Mouse (Mus musculus) heart, adult 2 months (tissue): Measurements from ENCODE around the gene E2f1. TPM values are rescaled to one million over a fixed set of nuclear protein-coding genes. Genes with fewer than 3 reads are reported as not detected.
A peak's percentile ranks its signal among the peaks of the same experiment; 100 is the strongest.

Source experiments
- DNase-seq, 2 experiments: peaks; one replicate each; pipeline ENCODE4 v3.0.0; 2021
- H3K27ac ChIP-seq: fragments of 200-600 bp; 2 replicates; pipeline ENCODE4 v1.8.1; 2022
- H3K27me3 ChIP-seq: fragments of 200-500 bp; 2 replicates; pipeline ENCODE4 v1.6.1; 2012; ENCODE audit warnings: mild to moderate bottlenecking, low read length, inconsistent platforms, mixed read lengths; ENCODE audit not compliant: control insufficient read depth, insufficient read depth
- H3K36me3 ChIP-seq: fragments of 200-500 bp; 2 replicates; pipeline ENCODE4 v1.6.1; 2012; ENCODE audit warnings: low read length, inconsistent platforms; ENCODE audit not compliant: control insufficient read depth, insufficient read depth
- H3K4me1 ChIP-seq: fragments of 200-500 bp; 2 replicates; pipeline ENCODE4 v1.6.1; 2011; ENCODE audit warnings: low read length; ENCODE audit not compliant: control insufficient read depth, insufficient read depth
- H3K4me3 ChIP-seq: fragments of 200-600 bp; 2 replicates; pipeline ENCODE4 v1.8.1; 2022
- H3K79me2 ChIP-seq: fragments of 200-500 bp; replicated peaks from 2 replicates; pipeline ENCODE4 v1.6.1; 2012; ENCODE audit warnings: mild to moderate bottlenecking, inconsistent platforms, low read length, moderate library complexity, mixed read lengths; ENCODE audit not compliant: control insufficient read depth, insufficient read depth
- H3K9ac ChIP-seq: fragments of 200-500 bp; 2 replicates; pipeline ENCODE4 v1.6.1; 2012; ENCODE audit warnings: low read depth, mild to moderate bottlenecking, control low read depth, inconsistent platforms, low read length, mixed read lengths
- CTCF ChIP-seq: fragments of 200-600 bp; IDR thresholded peaks from 2 replicates; pipeline ENCODE4 v1.8.1; 2022; ENCODE audit warnings: antibody characterized with exemption, mild to moderate bottlenecking, moderate library complexity
- EP300 ChIP-seq: fragments of 200-500 bp; IDR thresholded peaks from 2 replicates; pipeline ENCODE4 v1.6.1; 2011; ENCODE audit warnings: low read depth, low read length, control low read depth; ENCODE audit not compliant: insufficient read depth
- POLR2A ChIP-seq: fragments of 200-500 bp; IDR thresholded peaks from 2 replicates; pipeline ENCODE4 v1.6.1; 2011; ENCODE audit warnings: mild to moderate bottlenecking, low read depth, low read length, control low read depth; ENCODE audit not compliant: insufficient read depth
- WGBS: fragments of 180-500 bp; shearing (Covaris S2); methylation state at CpG from one replicate; pipeline ENCODE4 v1.1.7; 2018; 5-methylcytosine and 5-hydroxymethylcytosine counted together
- intact Hi-C: fragments of 180-260 bp; cut with DNase I; formaldehyde crosslinking; loops from one replicate; pipeline ENCODE4 v1.15.1; 2025
- polyA plus RNA-seq: library from polyadenylated mRNA; depleted of rRNA; stranded (reverse); fragments of >200 nt; gene quantifications from 2 replicates; pipeline ENCODE4 v1.2.3, GENCODE M21; 2012
- total RNA-seq, 2 experiments: library from RNA; stranded (reverse); gene quantifications; 2 replicates each; pipeline ENCODE4 v1.2.3; 2021

Gene E2f1
- total and polyA plus RNA-seq, 3 experiments = 0.39 to 1.1 (median 0.70) TPM

DNA sequence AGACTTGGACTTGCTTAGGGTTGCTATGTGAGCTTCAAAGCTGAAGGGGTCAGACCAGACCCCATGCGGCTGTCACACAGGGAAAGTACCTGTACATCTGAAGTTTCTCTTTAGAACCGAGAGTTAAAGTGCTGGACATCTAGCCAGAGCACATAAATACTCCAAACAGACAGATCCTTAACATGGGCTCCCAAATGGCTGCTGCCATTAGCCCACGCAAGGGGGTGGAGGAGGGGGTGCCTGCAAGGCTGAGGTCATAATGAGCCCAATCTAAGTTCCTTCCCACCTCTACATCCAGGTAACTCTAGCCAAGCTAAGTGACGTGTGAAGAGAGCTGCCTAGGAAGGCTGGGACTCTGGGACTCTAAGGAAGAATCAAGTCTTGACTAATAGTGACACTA is 18.2 kb downstream of the E2f1 start, which contains the start of gene Actl10:
Gene Actl10, plus strand, starts transcription at position 301 of the 400 bp plus-strand sequence.
- no peak for DNase-seq
- intact Hi-C loops = loop anchor here (5.0 kb wide), 1 partner anchor 61 kb away; the partner anchor contains the start of genes 4930519P11Rik and Zfp341
- 91% methylated on average over 4 of the region's 4 CpGs for WGBS
- H3K36me3 ChIP-seq = no peaks in the 10 kb centered on the region
- H3K79me2 ChIP-seq = no peaks in the 10 kb centered on the region
- peak within 1 kb of the TSS; percentile 44 for H3K4me3 ChIP-seq
- H3K9ac ChIP-seq = peak within 1 kb of the TSS; percentile 17; the same call in 1 of the 2 replicates
- H3K27me3 ChIP-seq = no peaks in the 10 kb centered on the region
- no peak for TF ChIP-seq CTCF
- no peak for TF ChIP-seq POLR2A
- TF ChIP-seq EP300 = no peak
- peaks cover 1% of the 10 kb centered on the region; the same call in 1 of the 2 replicates for H3K4me1 ChIP-seq
- peak within 1 kb of the TSS; percentile 11; the same call in 1 of the 2 replicates for H3K27ac ChIP-seq

DNA sequence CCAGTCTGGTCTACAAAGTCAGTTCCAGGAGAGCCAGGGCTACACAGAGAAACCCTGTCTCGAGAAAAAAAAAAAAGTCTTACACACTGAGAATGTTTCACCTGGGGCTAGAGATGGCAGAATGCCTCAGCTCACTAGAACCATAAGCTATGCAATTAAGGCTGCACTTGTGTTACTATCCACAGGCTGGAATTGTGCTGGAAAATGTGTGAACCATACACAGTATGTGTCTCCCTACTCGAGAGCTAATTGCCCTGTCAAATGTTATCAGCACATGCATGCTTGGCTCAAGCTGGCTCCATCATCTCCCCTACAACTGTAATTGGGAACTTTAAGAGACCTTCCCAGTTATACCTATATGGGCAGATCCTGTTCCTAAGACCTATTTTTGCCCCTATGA is 18.8 kb downstream of the E2f1 start:
- 70% methylated on average over 2 of the region's 2 CpGs for WGBS
- intact Hi-C loops = loop anchor here (5.0 kb wide), 1 partner anchor 61 kb away; the partner anchor contains the start of genes 4930519P11Rik and Zfp341
- TF ChIP-seq EP300 (no peak), CTCF (no peak), POLR2A (no peak)
- Histone ChIP-seq H3K27ac (no peak overlapping the region), H3K27me3 (no peaks in the 10 kb centered on the region), H3K4me1 (peaks cover 1% of the 10 kb centered on the region; the same call in 1 of the 2 replicates), H3K36me3 (no peaks in the 10 kb centered on the region), H3K4me3 (no peak overlapping the region), H3K9ac (no peak overlapping the region), H3K79me2 (no peaks in the 10 kb centered on the region)
- no peak for DNase-seq

DNA sequence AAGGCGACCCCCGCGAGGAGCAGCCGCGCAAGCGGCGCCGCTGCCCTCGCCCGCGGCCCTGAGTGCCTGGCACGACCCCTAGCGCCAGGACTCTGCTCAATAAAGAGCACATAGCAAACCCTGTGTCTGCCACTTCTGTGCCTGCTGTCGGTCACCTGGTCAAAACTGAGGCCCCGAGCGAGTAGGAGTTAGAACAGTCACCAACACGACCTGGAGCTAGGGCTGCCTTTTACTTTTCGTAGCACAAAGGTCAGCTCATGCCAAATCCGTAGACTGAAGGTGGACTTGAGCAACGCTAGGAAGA is 19.9 kb downstream of the E2f1 start:
- H3K4me1 ChIP-seq = peaks cover 1% of the 10 kb centered on the region; the same call in 1 of the 2 replicates
- H3K4me3 ChIP-seq = peak overlapping the region; percentile 38; the same call in 1 of the 2 replicates
- no peaks in the 10 kb centered on the region for H3K27me3 ChIP-seq
- no peaks in the 10 kb centered on the region for H3K79me2 ChIP-seq
- TF ChIP-seq POLR2A (no peak), EP300 (no peak), CTCF (peak; percentile 13; the same call in 1 of the 2 replicates)
- no peaks in the 10 kb centered on the region for H3K36me3 ChIP-seq
- no peak overlapping the region for H3K27ac ChIP-seq
- H3K9ac ChIP-seq = no peak overlapping the region
- intact Hi-C loops = loop anchor here (5.0 kb wide), 1 partner anchor 62 kb away; the partner anchor contains the start of genes 4930519P11Rik and Zfp341
- no peak for DNase-seq
- WGBS = 19% methylated on average over 20 of the region's 20 CpGs

GRCm38 (mm10) chr2:154549127-154549885 is 20.4 kb downstream of the E2f1 start:
- Histone ChIP-seq H3K79me2 (no peaks in the 10 kb centered on the region), H3K27ac (no peak overlapping the region), H3K27me3 (no peaks in the 10 kb centered on the region), H3K9ac (peak overlapping the region; percentile 47), H3K4me3 (peak overlapping the region; percentile 38), H3K4me1 (peaks cover 1% of the 10 kb centered on the region; the same call in 1 of the 2 replicates), H3K36me3 (no peaks in the 10 kb centered on the region)
- intact Hi-C loops = no loop called here
- WGBS = 5% methylated on average over 47 of the region's 48 CpGs
- TF ChIP-seq POLR2A (no peak), CTCF (no peak), EP300 (no peak)
- DNase-seq = peak; percentile 70 to 72

GRCm38 (mm10) chr2:154548688-154549087 is 21.0 kb downstream of the E2f1 start:
- H3K4me1 ChIP-seq = peaks cover 2% of the 10 kb centered on the region
- peak in 1 of 2 experiments; percentile 43 for DNase-seq
- no peaks in the 10 kb centered on the region for H3K36me3 ChIP-seq
- no peak overlapping the region for H3K27ac ChIP-seq
- H3K79me2 ChIP-seq = no peaks in the 10 kb centered on the region
- WGBS = 54% methylated on average over 3 of the region's 3 CpGs
- no peak overlapping the region for H3K9ac ChIP-seq
- H3K27me3 ChIP-seq = no peaks in the 10 kb centered on the region
- intact Hi-C loops = no loop called here
- no peak overlapping the region for H3K4me3 ChIP-seq
- no peak for TF ChIP-seq CTCF
- no peak for TF ChIP-seq POLR2A
- TF ChIP-seq EP300 = no peak

- Histone ChIP-seq H3K27ac (no peak within 1 kb of the TSS), H3K27me3 (no peaks in the 10 kb centered on the region), H3K36me3 (no peaks in the 10 kb centered on the region), H3K79me2 (no peaks in the 10 kb centered on the region), H3K9ac (no peak within 1 kb of the TSS), H3K4me3 (no peak within 1 kb of the TSS), H3K4me1 (peaks cover 3% of the 10 kb centered on the region)
- intact Hi-C loops = no loop called here
- WGBS = 97% methylated on average over 10 of the region's 10 CpGs
- TF ChIP-seq POLR2A = no peak
- TF ChIP-seq EP300 = no peak
- TF ChIP-seq CTCF = no peak
- no peak for DNase-seq
Measured at GRCm38 (mm10) chr2:154546711-154547110, 23.0 kb downstream of the E2f1 start, which contains the start of gene 1700003F12Rik. Gene 1700003F12Rik, plus strand, starts transcription at chr2:154547085.
